ENCODE assay signal across 16 mouse cellular contexts in the genomic region with DNA sequence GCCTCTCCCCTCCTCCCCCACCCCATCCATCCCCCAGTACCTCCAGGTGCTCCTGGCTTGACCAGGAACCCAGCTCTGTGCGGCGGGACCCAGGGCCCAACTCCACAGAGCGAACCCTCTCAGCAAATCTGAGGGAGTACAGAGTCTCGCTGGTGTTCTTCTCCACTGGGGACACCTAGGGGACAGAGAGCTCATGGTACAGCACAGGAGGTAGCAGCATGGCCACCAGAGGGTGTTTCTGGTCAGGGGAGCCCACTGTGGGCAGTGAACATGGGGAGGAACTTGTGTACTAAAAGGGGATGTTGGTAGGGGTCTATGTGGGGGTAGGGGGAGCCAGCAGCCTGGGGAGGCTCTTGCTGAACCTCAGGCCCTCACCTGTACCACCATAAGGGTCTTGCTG. TPM values are rescaled to one million over a fixed set of nuclear protein-coding genes. Genes with fewer than 3 reads are reported as not detected.
DNase-seq lines count a peak whose midpoint lies in the region; ATAC-seq and TF ChIP-seq lines count a peak whose summit lies in the region.
"Had no signal": no experiment of that assay in that cellular context is flagged by ENCODE, and none has a peak within 500 bp of the region (broad histone marks: within the 10 kb centered on the region; RNA-seq: fewer than 3 reads in every experiment).

No protein-coding gene starts in this region.

- no peak overlapping the region for H3K9ac ChIP-seq in heart, embryonic 12.5 days
- H3K9ac ChIP-seq in liver, embryonic 11.5 days (ENCODE audit: low read depth, low read length), result no peak overlapping the region
- H3K9ac ChIP-seq in MEL (ENCODE audit: control insufficient read depth, low read depth, low read length, poor library complexity, severe bottlenecking), result no peak overlapping the region
- H3K9ac ChIP-seq in liver, embryonic 15.5 days, result no peak overlapping the region

- no peak overlapping the region for H3K27ac ChIP-seq in heart, embryonic 12.5 days (ENCODE audit: poor library complexity, severe bottlenecking)
- H3K27ac ChIP-seq in liver, embryonic 11.5 days (ENCODE audit: low read depth, low read length), result no peak overlapping the region
- H3K27ac ChIP-seq in MEL (ENCODE audit: control insufficient read depth, low read depth, low read length), result no peak overlapping the region
- no peak overlapping the region for H3K27ac ChIP-seq in liver, embryonic 15.5 days (replicated peaks)

- H3K9me3 ChIP-seq in heart, embryonic 12.5 days (replicated peaks), result no peaks in the 10 kb centered on the region
- no peaks in the 10 kb centered on the region for H3K9me3 ChIP-seq in liver, embryonic 11.5 days (ENCODE audit: control insufficient read depth, low read length)
- no peaks in the 10 kb centered on the region for H3K9me3 ChIP-seq in MEL (replicated peaks; ENCODE audit: insufficient read depth, low read length)
- H3K9me3 ChIP-seq in liver, embryonic 15.5 days (replicated peaks), result no peaks in the 10 kb centered on the region

- WGBS in heart, embryonic 12.5 days, result 67% methylated on average over 4 of the region's 4 CpGs
- WGBS in liver, embryonic 11.5 days, result 70% methylated on average over 4 of the region's 4 CpGs
- WGBS in liver, embryonic 15.5 days (ENCODE audit: insufficient replicate concordance), result 68% methylated on average over 4 of the region's 4 CpGs

- H3K4me1 ChIP-seq in heart, embryonic 12.5 days (replicated peaks), result no peaks in the 10 kb centered on the region
- no peaks in the 10 kb centered on the region for H3K4me1 ChIP-seq in liver, embryonic 11.5 days (replicated peaks; ENCODE audit: control insufficient read depth, insufficient read depth, low read length)
- H3K4me1 ChIP-seq in MEL (ENCODE audit: control insufficient read depth in 1 of 2, insufficient read depth in 2 of 2, low read length in 2 of 2), result no peaks in the 10 kb centered on the region
- no peaks in the 10 kb centered on the region for H3K4me1 ChIP-seq in liver, embryonic 15.5 days (replicated peaks)

- TF ChIP-seq RAD21 in MEL (IDR thresholded peaks at IDR 0.05; ENCODE audit: low read depth, low read length), result no peak

- peaks cover 78% of the 10 kb centered on the region for H3K36me3 ChIP-seq in heart, embryonic 12.5 days
- H3K36me3 ChIP-seq in liver, embryonic 11.5 days (ENCODE audit: control insufficient read depth, insufficient read depth, low read length), result peaks cover 11% of the 10 kb centered on the region
- no peaks in the 10 kb centered on the region for H3K36me3 ChIP-seq in MEL (ENCODE audit: control insufficient read depth in 1 of 2, insufficient read depth in 2 of 2, low read length in 2 of 2)
- H3K36me3 ChIP-seq in liver, embryonic 15.5 days (replicated peaks), result peaks cover 36% of the 10 kb centered on the region

- H3K4me3 ChIP-seq in heart, embryonic 12.5 days, result no peak overlapping the region
- no peak overlapping the region for H3K4me3 ChIP-seq in liver, embryonic 11.5 days (ENCODE audit: low read depth, low read length)
- H3K4me3 ChIP-seq in MEL (ENCODE audit: control insufficient read depth in 1 of 2, insufficient read depth in 1 of 2, low read depth in 2 of 2, low read length in 2 of 2), result no peak overlapping the region
- H3K4me3 ChIP-seq in liver, embryonic 15.5 days (replicated peaks), result no peak overlapping the region
- H3K4me3 ChIP-seq: erythroblast, embryonic 14.5 days; myocyte had no signal

- TF ChIP-seq POLR2A in MEL (IDR thresholded peaks at IDR 0.05; ENCODE audit: control insufficient read depth in 1 of 2, insufficient read depth in 1 of 2, low read depth in 1 of 2, low read length in 2 of 2, poor library complexity in 1 of 2), result no peak

- 0 out of 2 replicates have a peak, but pooled peaks have one; percentile 31 for ATAC-seq in heart, embryonic 12.5 days (ENCODE audit: insufficient number of reproducible peaks, low FRiP score)
- ATAC-seq in liver, embryonic 11.5 days (replicated peaks; ENCODE audit: low FRiP score), result 0 out of 2 replicates have a peak, but pooled peaks have one; percentile 22
- peak; percentile 16; the same call in 1 of the 2 replicates for ATAC-seq in liver, embryonic 15.5 days (ENCODE audit: insufficient read depth)
- ATAC-seq: intestine, embryonic 16.5 days had no signal

- H3K4me2 ChIP-seq in heart, embryonic 12.5 days, result no peak overlapping the region
- H3K4me2 ChIP-seq in liver, embryonic 11.5 days, result no peak overlapping the region
- no peak overlapping the region for H3K4me2 ChIP-seq in liver, embryonic 15.5 days

- DNase-seq in heart, adult 9 months (ENCODE audit: low spot score in 2 of 2), result no peak
- DNase-seq in liver, embryonic 11.5 days (ENCODE audit: low spot score), result no peak
- DNase-seq in liver (no peak), MEL (ENCODE audit: low read depth, low spot score) (no peak)
- DNase-seq in thymus, postnatal 25 days, result no peak
- DNase-seq: adrenal gland, adult 2 months; gastrocnemius, postnatal 14 days; left cerebral cortex, postnatal 4 days; lung, postnatal 10 days; spleen, adult 18-20 months; thymus, adult 18-20 months had no signal

- TF ChIP-seq CTCF in MEL (IDR thresholded peaks at IDR 0.05 in 2 of 3, conservative IDR thresholded peaks at IDR 0.05 in 1 of 3; ENCODE audit: control insufficient read depth in 1 of 3, insufficient read depth in 1 of 3, low read depth in 2 of 3, low read length in 3 of 3, poor library complexity in 1 of 3, severe bottlenecking in 1 of 3), result peak in 2 of 3 experiments; percentile 1 to 28; a peak in 2 of 6 replicates

- no peaks in the 10 kb centered on the region for H3K79me2 ChIP-seq in MEL (ENCODE audit: control insufficient read depth, insufficient read depth, low read length, poor library complexity)

- TF ChIP-seq EP300 in MEL (IDR thresholded peaks at IDR 0.05; ENCODE audit: low read depth in 1 of 2, low read length in 2 of 2), result no peak

- H3K27me3 ChIP-seq in heart, embryonic 12.5 days (replicated peaks), result no peaks in the 10 kb centered on the region
- H3K27me3 ChIP-seq in liver, embryonic 11.5 days (replicated peaks; ENCODE audit: control insufficient read depth, insufficient read depth, low read length), result no peaks in the 10 kb centered on the region
- no peaks in the 10 kb centered on the region for H3K27me3 ChIP-seq in MEL (ENCODE audit: control insufficient read depth in 1 of 2, insufficient read depth in 2 of 2, low read length in 2 of 2)
- no peaks in the 10 kb centered on the region for H3K27me3 ChIP-seq in liver, embryonic 15.5 days

TF ChIP-seq in MEL, 35 proteins besides CTCF, POLR2A, EP300 and RAD21:
- TF ChIP-seq SIN3A (IDR thresholded peaks at IDR 0.05; ENCODE audit: low read length), result no peak
- TF ChIP-seq SMC3 (IDR thresholded peaks at IDR 0.05; ENCODE audit: low read depth, low read length), result peak; percentile 16; the same call in 1 of the 2 replicates
TF ChIP-seq in MEL: peak in this region for 1.

RNA-seq across cellular contexts. Expression of a gene that starts 21.0 kb away (rescaled TPM):
- 18.4 and 25.8 TPM in 2 replicates for polyA plus RNA-seq in heart, embryonic 12.5 days (2016; fragmentation: Nextera tagmentation; extraction: Ambion mirVana)
- polyA plus RNA-seq in liver, embryonic 11.5 days (2014; fragmentation: Nextera tagmentation; extraction: Ambion mirVana), result 25.1 and 26.6 TPM in 2 replicates
- 13.6 and 14.2 TPM in 2 replicates for total RNA-seq in MEL (2012; rRNA removed)
- polyA plus RNA-seq in MEL (2012; ENCODE audit: insufficient read depth in 1 of 2, insufficient read length in 2 of 2, low read depth in 1 of 2, low replicate concordance in 2 of 2, missing spikeins in 1 of 2), result 10 to 100 TPM in 1 of 2 experiments, not detected in 1; 23.8 TPM
- polyA plus RNA-seq in liver, embryonic 15.5 days (2015; fragmentation: Nextera tagmentation; extraction: Ambion mirVana), result 9.6 and 12.0 TPM in 2 replicates

RNA-seq across cellular contexts. Expression of a gene that starts 47.1 kb away (rescaled TPM):
- not detected in 2 replicates for polyA plus RNA-seq in heart, embryonic 12.5 days (2016; fragmentation: Nextera tagmentation; extraction: Ambion mirVana)
- 0.26 TPM in 1 of 2 replicates, not detected in the other for polyA plus RNA-seq in liver, embryonic 11.5 days (2014; fragmentation: Nextera tagmentation; extraction: Ambion mirVana)
- 0.04 TPM in 1 of 2 replicates, not detected in the other for total RNA-seq in MEL (2012; rRNA removed)
- polyA plus RNA-seq in MEL (2012; ENCODE audit: insufficient read depth in 1 of 2, insufficient read length in 2 of 2, low read depth in 1 of 2, low replicate concordance in 2 of 2, missing spikeins in 1 of 2), result under 1 TPM in 1 of 2 experiments, not detected in 1; 0.07 TPM
- 0.35 and 0.39 TPM in 2 replicates for polyA plus RNA-seq in liver, embryonic 15.5 days (2015; fragmentation: Nextera tagmentation; extraction: Ambion mirVana)
- total RNA-seq: adrenal gland, adult 2 months; gastrocnemius, postnatal 14 days had no signal
- polyA plus RNA-seq: adrenal gland, adult 2 months; erythroblast, embryonic 14.5 days had no signal
